Mouse (Mus musculus) olfactory bulb, adult 2 months (tissue): ENCODE results near the gene Primpol.

Experiments
- CTCF ChIP-seq: fragments of 200-500 bp; IDR thresholded peaks from 2 replicates; pipeline ENCODE4 v1.5.1; 2012; ENCODE audit warnings: low read depth, mild to moderate bottlenecking, low read length, moderate library complexity; ENCODE audit not compliant: insufficient read depth
- POLR2A ChIP-seq: fragments of 200-500 bp; IDR thresholded peaks from 2 replicates; pipeline ENCODE4 v1.6.1; 2012; ENCODE audit warnings: mild to moderate bottlenecking, low read depth, low read length, moderate library complexity; ENCODE audit not compliant: insufficient read depth

GRCm38 (mm10) chr8:46539701-46540100, 77.3 kb downstream of the Primpol start:
- no peak for TF ChIP-seq POLR2A
- TF ChIP-seq CTCF: no peak
